Mouse (Mus musculus) G1E (cell line): ENCODE data around the gene Zdhhc4.

Source experiments
- CTCF ChIP-seq: IDR thresholded peaks from 2 replicates; pipeline ENCODE4 v1.5.1; 2012; ENCODE audit warnings: low read depth, low read length, inconsistent platforms, mixed read lengths
- GATA1 ChIP-seq: IDR thresholded peaks from 2 replicates; pipeline ENCODE4 v1.6.1; 2012; ENCODE audit warnings: borderline replicate concordance, low read length, inconsistent platforms, mixed read lengths
- TAL1 ChIP-seq: conservative IDR thresholded peaks from 2 replicates; pipeline ENCODE4 v1.6.1; 2012; ENCODE audit warnings: low read depth, low read length, inconsistent platforms, mixed read lengths

DNA sequence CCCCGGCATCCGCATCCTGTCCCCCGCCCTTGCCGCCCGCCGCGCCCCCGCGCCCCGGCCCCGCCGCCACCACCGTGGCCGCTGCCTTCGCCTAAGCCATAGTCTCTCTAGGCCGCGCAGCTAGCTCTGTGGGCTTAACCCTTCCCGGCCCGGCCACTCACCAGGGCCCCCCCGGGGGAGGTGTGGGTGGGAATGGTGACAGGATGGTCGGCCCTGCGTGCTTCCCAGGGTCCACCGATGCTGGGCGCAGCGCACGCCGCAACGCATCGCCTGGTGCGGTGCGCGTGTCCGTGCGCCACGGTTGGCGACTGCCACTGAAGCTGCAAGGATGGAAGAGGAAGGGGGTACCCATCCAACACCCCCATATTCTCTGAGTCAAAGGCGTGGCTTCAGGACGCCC lies 35.7 kb downstream of the Zdhhc4 start, which contains the start of gene Zfp853:
- TF ChIP-seq CTCF (no peak), TAL1 (no peak), GATA1 (no peak)
